Mouse (Mus musculus): ENCODE data around the gene Olfr319. TPM values are rescaled to one million over a fixed set of nuclear protein-coding genes. Genes with fewer than 3 reads are reported as not detected.

Olfr319 gene
- not detected in 2 replicates for polyA plus RNA-seq (2012; rRNA removed)

GRCm38 (mm10) chr11:58698862-58699261 lies at the start of gene Olfr319:
TSS of gene Olfr319 (plus strand) at chr11:58699162.

GRCm38 (mm10) chr11:58658596-58658995 lies 40.4 kb upstream of the Olfr319 start, which contains the start of gene Olfr322:
TSS of gene Olfr322 (plus strand) at chr11:58658782.

GRCm38 (mm10) chr11:58680799-58681198 lies 18.2 kb upstream of the Olfr319 start, which contains the start of gene Olfr320:
TSS of gene Olfr320 (plus strand) at chr11:58681099.

GRCm38 (mm10) chr11:58723914-58724313 lies 25.0 kb downstream of the Olfr319 start, which contains the start of gene Olfr318:
TSS of gene Olfr318 (minus strand) at chr11:58724014.

GRCm38 (mm10) chr11:58738792-58739262 lies 39.9 kb downstream of the Olfr319 start, which contains the start of gene Olfr317:
TSS of gene Olfr317 (minus strand) at chr11:58739212.

GRCm38 (mm10) chr11:58752434-58752833 lies 53.5 kb downstream of the Olfr319 start, which contains the start of gene Olfr316:
TSS of gene Olfr316 (plus strand) at chr11:58752734.

Other genes with a start within 250 kb of the Olfr319 start
- gene Lypd9, start 246.2 kb upstream of the Olfr319 start, polyA plus RNA-seq (2012; rRNA removed), result not detected in 2 replicates
- gene Olfr30, start 236.9 kb upstream of the Olfr319 start, polyA plus RNA-seq (2012; rRNA removed), result not detected in 2 replicates
- gene Olfr332, start 206.6 kb upstream of the Olfr319 start, polyA plus RNA-seq (2012; rRNA removed), result not detected in 2 replicates
- gene Olfr331, start 196.6 kb upstream of the Olfr319 start, polyA plus RNA-seq (2012; rRNA removed), result 0.20 TPM in 1 of 2 replicates, not detected in the other
- 4.6 and 8.1 TPM in 2 replicates for gene Olfr330, start 164.3 kb upstream of the Olfr319 start, polyA plus RNA-seq (2012; rRNA removed)
- gene Olfr329-ps, start 152.7 kb upstream of the Olfr319 start, polyA plus RNA-seq (2012; rRNA removed), result 2.4 and 4.6 TPM in 2 replicates
- 0.24 and 0.40 TPM in 2 replicates for gene Olfr328, start 143.5 kb upstream of the Olfr319 start, polyA plus RNA-seq (2012; rRNA removed)
- 0.50 TPM in 1 of 2 replicates, not detected in the other for gene Olfr224, start 128.6 kb upstream of the Olfr319 start, polyA plus RNA-seq (2012; rRNA removed)
- not detected in 2 replicates for gene Olfr325, start 121.4 kb upstream of the Olfr319 start, polyA plus RNA-seq (2012; rRNA removed)
- not detected in 2 replicates for gene Olfr324, start 104.0 kb upstream of the Olfr319 start, polyA plus RNA-seq (2012; rRNA removed)
- 0.28 TPM in 1 of 2 replicates, not detected in the other for gene 2210407C18Rik, start 83.1 kb upstream of the Olfr319 start, polyA plus RNA-seq (2012; rRNA removed)
- gene Olfr323, start 68.7 kb upstream of the Olfr319 start, polyA plus RNA-seq (2012; rRNA removed), result not detected in 2 replicates
- gene Trim58, start 58.7 kb upstream of the Olfr319 start, polyA plus RNA-seq (2012; rRNA removed), result 0.06 TPM in 1 of 2 replicates, not detected in the other
- gene Olfr322, start 40.4 kb upstream of the Olfr319 start, polyA plus RNA-seq (2012; rRNA removed), result not detected in 2 replicates
- gene Olfr320, start 18.1 kb upstream of the Olfr319 start, polyA plus RNA-seq (2012; rRNA removed), result not detected in 2 replicates
- gene Olfr318, start 24.9 kb downstream of the Olfr319 start, polyA plus RNA-seq (2012; rRNA removed), result not detected in 2 replicates
- gene Olfr317, start 40.0 kb downstream of the Olfr319 start, polyA plus RNA-seq (2012; rRNA removed), result not detected in 2 replicates
- gene Olfr316, start 53.6 kb downstream of the Olfr319 start, polyA plus RNA-seq (2012; rRNA removed), result 0.09 and 0.32 TPM in 2 replicates
- gene Olfr315, start 74.0 kb downstream of the Olfr319 start, polyA plus RNA-seq (2012; rRNA removed), result 0.18 and 0.20 TPM in 2 replicates
- not detected in 2 replicates for gene Olfr314, start 83.8 kb downstream of the Olfr319 start, polyA plus RNA-seq (2012; rRNA removed)
- gene Fam183b, start 102.8 kb downstream of the Olfr319 start, polyA plus RNA-seq (2012; rRNA removed), result 11.9 and 17.3 TPM in 2 replicates
- not detected in 2 replicates for gene Olfr313, start 115.8 kb downstream of the Olfr319 start, polyA plus RNA-seq (2012; rRNA removed)
- gene Olfr312, start 130.1 kb downstream of the Olfr319 start, polyA plus RNA-seq (2012; rRNA removed), result not detected in 2 replicates
- not detected in 2 replicates for gene Olfr311, start 140.1 kb downstream of the Olfr319 start, polyA plus RNA-seq (2012; rRNA removed)
- 2.0 and 2.7 TPM in 2 replicates for gene Gm12258, start 148.0 kb downstream of the Olfr319 start, polyA plus RNA-seq (2012; rRNA removed)
- 4.1 and 4.3 TPM in 2 replicates for gene 2810021J22Rik, start 168.1 kb downstream of the Olfr319 start, polyA plus RNA-seq (2012; rRNA removed)
- gene Zfp39, start 205.1 kb downstream of the Olfr319 start, polyA plus RNA-seq (2012; rRNA removed), result 0.62 and 1.0 TPM in 2 replicates
- gene Btnl10, start 218.7 kb downstream of the Olfr319 start, polyA plus RNA-seq (2012; rRNA removed), result 0.08 TPM in 1 of 2 replicates, not detected in the other
- 340 and 524 TPM in 2 replicates for gene Rnf187, start 239.8 kb downstream of the Olfr319 start, polyA plus RNA-seq (2012; rRNA removed)
- gene Hist3h2ba, start 249.8 kb downstream of the Olfr319 start, polyA plus RNA-seq (2012; rRNA removed), result 3.8 and 4.6 TPM in 2 replicates

Data from ovary, adult 2 months (tissue).